Mouse (Mus musculus) gastrocnemius, adult 18-20 months (tissue): ENCODE measurements around the gene Adgrl2. TPM values are rescaled to one million over a fixed set of nuclear protein-coding genes. Genes with fewer than 3 reads are reported as not detected.

Experiments
- DNase-seq: peaks from one replicate; pipeline ENCODE4 v3.0.0; 2021; ENCODE audit warnings: low spot score
- total RNA-seq, 2 experiments: library from RNA; stranded (reverse); gene quantifications; 2 replicates each; pipeline ENCODE4 v1.2.3; 2021

The Adgrl2 gene
- total RNA-seq, 2 experiments from 2014 or later, result 7.9 to 10.2 TPM

- DNase-seq, result no peak
These were observed 67.7 kb downstream of the Adgrl2 start for GRCm38 (mm10) chr3:148922618-148923095.

GRCm38 (mm10) chr3:148921966-148922587 lies 68.3 kb downstream of the Adgrl2 start:
- no peak for DNase-seq

- DNase-seq, result no peak
These were observed 69.5 kb downstream of the Adgrl2 start for GRCm38 (mm10) chr3:148920881-148921280.

GRCm38 (mm10) chr3:148918425-148918824 lies 71.9 kb downstream of the Adgrl2 start:
- DNase-seq, result no peak

DNA sequence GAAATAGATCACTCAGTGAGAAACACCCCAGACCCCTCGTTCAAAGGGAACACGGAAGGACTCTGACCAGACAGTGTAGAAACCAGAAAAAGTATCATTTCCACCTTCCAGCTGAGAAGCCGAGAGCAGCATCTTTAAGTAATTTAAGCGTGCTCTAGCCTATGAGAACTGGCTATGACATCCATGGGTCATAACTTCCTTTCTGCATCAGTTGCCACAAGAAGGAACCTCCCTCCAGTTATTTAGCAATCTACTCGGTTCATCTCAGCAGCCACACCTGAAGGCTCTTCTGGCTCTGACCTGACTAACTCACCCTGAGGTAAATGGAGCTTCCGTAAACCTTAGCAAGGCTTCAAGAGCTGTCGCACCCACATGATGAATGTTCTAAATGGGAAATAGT lies 72.5 kb downstream of the Adgrl2 start:
- DNase-seq, result no peak

DNA sequence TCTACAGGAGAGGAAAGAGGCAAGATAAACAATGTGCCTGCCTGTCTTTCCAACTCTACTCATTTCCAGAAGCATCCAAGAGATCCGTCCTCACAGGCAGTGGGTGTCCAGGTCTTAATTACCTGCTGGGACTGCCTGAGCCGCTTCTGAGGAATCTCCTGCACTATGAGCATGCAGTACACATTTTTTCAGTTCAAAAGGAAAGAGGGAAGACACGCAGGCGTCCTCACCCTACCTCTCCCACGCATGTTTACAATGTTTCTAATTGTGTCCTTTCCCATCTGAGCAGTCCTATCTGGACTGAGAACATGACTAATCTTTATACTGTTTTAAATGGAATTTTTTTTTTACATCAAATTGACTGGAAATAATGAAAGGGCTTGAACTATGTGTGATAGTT lies 74.1 kb downstream of the Adgrl2 start:
- no peak for DNase-seq

DNA sequence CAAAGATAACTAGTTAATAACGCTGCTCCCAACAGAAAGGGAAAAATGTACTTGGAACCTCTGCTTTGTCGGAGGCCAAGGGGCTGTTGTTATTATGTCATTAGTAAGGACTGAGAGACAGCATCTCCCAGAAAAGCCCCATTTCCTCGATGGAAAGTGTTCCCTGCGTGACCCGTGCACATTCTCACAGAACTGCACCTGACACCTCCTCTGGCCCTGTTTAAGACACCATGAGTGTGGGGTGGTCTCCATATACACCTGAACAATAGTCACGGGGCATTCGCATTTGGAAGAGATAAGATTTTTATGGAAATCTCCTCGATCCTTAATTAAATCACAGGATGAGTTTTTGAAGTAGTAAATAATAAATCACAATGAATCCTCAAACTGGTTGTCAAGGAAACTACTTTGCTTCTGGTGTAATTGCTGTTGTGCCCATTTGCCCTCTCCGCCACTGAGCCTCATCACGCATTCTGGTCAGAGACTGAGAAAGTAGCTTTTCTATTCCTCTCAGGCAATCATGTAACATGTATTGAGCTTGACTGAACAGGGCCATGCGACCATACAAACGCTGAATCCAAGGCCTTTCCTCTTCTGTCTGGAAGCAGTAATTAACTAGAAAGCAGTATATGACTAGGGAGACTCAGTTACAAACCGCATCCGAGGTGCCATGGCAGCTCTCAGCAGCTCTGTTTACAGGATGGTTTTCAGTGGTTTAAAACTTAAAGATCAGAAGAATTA lies 77.2 kb downstream of the Adgrl2 start:
- DNase-seq, result no peak

DNA sequence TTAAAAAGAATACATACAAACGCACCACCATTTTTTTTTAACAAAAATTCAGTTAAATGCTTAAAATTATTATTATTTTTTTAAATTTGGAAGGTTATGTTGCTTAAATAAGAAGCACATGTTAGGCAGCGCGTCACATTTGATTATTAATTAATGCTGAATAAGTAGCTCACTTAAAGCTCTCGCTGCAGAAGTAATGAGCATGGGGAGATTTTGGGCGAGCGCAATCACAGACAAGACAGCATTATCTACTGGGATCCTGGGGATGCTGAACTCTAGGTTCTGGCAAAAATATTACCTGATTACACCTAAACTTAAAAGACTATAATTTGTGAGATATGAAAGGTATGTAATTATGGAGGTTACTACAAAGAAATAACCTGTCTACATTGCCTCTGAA lies 77.8 kb downstream of the Adgrl2 start:
- DNase-seq, result no peak

GRCm38 (mm10) chr3:148907873-148908272 lies 82.5 kb downstream of the Adgrl2 start:
- DNase-seq, result no peak

DNA sequence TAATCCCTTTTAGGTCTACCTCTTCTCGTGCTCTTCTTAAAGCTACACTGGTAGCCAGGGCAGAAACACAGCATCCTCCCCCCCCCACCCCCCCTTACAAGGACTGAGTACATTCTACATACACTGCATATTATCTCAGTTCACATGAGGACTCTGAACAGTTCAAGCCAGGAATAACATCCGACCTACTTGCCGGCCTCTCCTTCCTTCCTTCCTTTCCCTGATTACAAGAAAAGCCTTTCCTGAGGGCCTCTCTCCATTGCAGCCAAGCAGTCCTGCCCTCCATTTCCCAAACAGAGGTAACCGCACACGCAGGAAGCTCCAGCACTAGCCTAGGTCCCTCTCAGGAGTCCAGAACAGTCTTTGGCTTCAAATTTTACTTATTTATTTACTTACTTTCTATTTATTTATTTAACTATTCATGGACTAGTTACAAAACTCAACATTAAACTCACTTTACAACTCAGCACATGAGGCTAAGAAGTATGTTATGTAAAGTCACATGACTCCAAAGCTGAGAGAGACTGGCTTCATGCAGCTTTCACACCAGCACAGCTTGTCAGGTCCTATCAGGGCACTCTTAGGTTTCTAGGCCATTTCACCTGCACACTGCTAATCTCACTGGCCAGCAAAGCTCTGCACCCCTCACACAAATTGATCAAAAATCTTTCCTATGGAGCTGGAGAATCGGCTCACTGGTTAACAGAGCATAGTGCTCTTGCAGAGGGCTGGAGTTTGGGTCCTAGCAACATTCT lies 83.2 kb downstream of the Adgrl2 start:
- peak; percentile 3 for DNase-seq

GRCm38 (mm10) chr3:148905906-148906779 lies 84.2 kb downstream of the Adgrl2 start:
- DNase-seq, result no peak

DNA sequence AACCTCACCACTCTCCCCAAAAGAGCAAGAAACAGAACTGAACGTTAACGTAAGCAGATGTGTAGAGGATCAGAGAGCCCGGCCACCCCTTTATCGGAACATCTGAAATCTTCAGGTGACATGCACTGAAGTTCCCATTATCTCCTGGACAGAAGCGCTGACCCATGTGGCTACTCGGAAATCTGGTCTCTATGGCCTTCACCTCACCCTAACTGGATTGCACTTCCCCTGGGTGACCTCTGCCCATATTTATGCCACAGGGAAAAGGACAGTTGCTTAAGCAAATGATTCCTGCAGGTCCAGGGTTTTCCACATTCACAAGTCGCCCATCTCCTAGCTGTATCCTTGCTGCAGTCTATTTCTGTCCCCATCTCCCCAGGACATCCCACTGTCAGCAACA lies 84.9 kb downstream of the Adgrl2 start:
- no peak for DNase-seq

- no peak for DNase-seq
These were observed 90.5 kb downstream of the Adgrl2 start for GRCm38 (mm10) chr3:148899857-148900256.

DNA sequence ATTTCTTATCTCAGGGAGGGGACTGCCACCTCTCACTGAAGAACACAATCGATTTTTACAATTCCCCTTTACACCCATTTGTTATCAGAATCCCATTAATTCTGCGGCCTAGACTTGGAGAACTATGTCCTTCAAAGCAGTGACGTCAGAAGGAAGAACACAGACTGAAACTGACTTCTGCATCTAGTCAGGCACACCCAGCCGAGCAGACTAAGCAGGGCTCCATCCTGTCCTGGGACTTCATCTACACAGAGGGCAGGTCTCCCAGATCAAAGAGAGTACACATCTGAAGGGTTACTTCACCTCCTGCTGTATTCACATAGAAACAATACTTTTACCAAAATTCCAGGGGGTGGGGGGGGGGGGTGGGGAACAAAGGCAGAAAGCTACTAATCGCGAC lies 90.9 kb downstream of the Adgrl2 start:
- DNase-seq, result no peak

DNA sequence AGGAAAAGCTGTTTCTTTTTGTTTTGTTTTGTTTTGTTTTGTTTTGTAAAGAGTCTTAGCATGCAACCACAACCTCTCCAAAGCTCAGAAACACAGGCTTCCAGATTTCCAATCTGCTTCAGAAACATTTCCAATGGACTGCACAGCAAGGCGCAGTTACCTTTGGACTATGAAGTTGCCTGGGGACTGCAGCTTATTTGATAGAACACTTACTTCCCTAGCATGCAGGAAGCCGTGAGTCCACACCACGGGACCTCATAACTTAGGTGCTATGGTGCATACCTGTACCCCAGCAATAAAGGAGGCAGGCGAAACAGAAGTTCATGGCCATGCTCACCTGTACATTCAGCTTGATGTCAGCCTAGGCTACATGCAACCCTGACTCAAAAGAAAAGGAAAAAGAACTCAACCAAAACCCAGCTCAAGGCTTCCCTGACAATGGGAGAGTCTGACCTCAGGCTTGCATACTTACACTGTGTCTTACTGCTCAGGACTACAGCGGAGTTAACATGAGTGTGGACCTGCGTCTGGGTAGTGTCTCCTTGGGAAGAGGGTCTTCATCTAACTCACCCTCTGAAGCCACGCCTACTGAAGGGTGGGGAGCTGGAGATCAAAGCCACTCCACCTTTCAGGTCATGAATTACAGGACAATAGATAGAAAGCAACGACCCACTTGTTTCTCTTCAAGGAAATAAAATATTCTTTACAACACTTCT lies 91.7 kb downstream of the Adgrl2 start:
- no peak for DNase-seq

- DNase-seq, result no peak
These were observed 94.1 kb downstream of the Adgrl2 start for GRCm38 (mm10) chr3:148896281-148896680.

DNA sequence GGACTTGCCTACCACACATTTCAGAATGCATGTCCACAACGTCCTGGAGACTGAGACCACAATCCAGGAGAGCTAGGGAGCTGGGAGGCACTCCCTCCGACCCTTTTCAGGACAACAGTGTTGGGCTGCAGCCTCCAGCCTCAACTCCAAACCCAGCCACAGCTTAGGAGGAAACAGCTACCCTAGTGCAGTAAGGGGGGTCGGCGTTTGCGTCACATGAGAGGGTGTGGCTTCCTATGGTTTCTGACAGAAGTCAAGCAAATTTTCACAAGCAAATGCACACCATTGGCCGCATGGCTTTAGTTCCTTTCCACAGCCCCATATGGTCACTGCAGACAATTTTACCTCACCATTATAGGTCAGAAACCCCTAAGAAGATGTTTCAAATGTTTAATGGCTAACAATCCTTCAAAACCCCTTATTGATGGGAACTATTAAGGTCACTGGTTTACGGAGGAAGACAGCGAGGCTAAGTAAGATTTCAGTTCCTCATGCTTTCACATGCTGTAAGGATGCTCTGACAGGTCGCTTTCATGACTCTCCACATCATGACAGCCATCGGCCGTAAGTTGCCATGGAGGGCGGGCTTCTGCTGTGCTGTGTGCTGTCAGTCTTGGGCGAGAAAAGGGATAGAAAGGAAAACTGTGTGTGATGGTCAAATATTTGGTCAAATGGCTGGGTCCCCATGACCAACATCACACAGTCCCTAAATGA lies 94.8 kb downstream of the Adgrl2 start:
- no peak for DNase-seq

DNA sequence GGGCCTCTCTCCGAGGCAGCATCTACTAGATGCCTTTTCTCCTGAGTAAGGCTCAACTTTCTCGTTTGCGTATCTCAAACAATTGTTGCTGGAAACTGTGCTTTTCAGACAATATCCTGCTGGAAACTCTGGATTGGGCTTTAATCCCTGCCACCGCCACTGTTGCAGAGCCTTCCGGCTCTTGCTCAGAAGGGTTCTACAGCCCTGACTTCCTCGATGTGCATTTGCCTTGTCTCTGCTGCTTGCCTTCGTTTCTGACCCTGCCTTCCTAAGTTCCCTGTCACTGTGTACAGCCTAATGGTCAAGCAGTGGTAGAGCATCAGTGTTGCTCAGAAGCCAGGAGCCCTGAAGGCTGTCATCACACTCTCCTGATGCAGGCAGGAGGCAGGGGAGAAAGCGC lies 95.5 kb downstream of the Adgrl2 start:
- DNase-seq, result no peak

GRCm38 (mm10) chr3:148887902-148888301 lies 102.5 kb downstream of the Adgrl2 start:
- no peak for DNase-seq

DNA sequence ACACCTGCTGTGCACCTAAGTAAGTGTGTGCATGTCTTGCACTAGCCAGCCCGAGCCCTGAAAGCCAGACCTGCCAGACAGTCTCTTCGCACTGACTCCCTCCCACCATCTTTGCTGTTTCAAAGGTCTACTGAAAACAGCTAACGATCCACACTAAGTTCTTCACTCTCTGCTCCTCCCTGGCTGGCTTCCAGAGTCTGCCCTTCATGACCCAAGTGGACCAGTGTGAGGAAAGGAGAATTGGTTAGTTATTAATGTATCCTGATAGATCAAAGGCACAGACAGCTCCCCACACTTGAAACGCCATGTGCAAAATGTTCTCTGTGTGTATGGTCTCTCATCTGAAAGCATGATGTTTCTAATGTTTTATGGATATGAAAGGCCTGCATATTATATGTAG lies 103.4 kb downstream of the Adgrl2 start:
- no peak for DNase-seq
